Mouse (Mus musculus) megakaryocyte, embryonic 14.5 days (primary cell): ENCODE data around the gene Mtrex.

Source experiments
- FLI1 ChIP-seq: IDR thresholded peaks from 2 replicates; pipeline ENCODE4 v1.6.1; 2012; ENCODE audit warnings: low read length, inconsistent platforms, mixed read lengths
- GATA1 ChIP-seq: IDR thresholded peaks from 3 replicates; pipeline ENCODE4 v1.6.1; 2012; ENCODE audit warnings: mixed read lengths, low read length, inconsistent platforms, borderline replicate concordance

- TF ChIP-seq FLI1 (no peak), GATA1 (no peak)
These were observed 18.7 kb upstream of the Mtrex start for GRCm38 (mm10) chr13:112945900-112946299.
